Mouse (Mus musculus) E14TG2a.4 (cell line): ENCODE results near the gene Rps21.

Experiments
- CTCF ChIP-seq: conservative IDR thresholded peaks from 2 replicates; pipeline ENCODE4 v1.5.1; 2014; ENCODE audit warnings: low read length
- NANOG ChIP-seq: IDR thresholded peaks from 2 replicates; pipeline ENCODE4 v1.6.1; 2014; ENCODE audit warnings: borderline replicate concordance, low read length, mixed read lengths
- POU5F1 ChIP-seq: IDR thresholded peaks from 2 replicates; pipeline ENCODE4 v1.6.1; 2014; ENCODE audit warnings: low read length, borderline replicate concordance

DNA sequence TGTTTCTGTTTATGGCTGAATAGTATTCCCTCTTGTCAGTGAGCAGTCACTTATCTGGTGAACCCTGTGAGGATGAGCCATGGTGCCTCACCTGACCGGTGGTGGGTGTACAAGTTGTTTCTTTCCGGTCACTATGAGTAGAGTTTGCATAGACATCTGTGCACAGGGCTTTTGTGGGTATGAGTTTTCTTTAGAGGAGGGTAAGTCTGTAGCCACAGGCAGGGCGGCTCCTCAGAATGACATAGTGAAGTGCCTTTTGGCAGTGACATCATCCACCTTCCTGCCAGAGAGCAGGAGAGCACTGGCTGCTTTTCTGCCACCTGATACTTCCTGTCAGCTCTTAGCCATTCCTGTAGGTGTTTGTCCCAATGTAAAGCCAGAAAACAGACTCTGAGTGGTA is 48.3 kb downstream of the Rps21 start:
- TF ChIP-seq CTCF (no peak), POU5F1 (no peak), NANOG (no peak)
